8 mouse cellular contexts compared by ENCODE assay signal in the genomic region with DNA sequence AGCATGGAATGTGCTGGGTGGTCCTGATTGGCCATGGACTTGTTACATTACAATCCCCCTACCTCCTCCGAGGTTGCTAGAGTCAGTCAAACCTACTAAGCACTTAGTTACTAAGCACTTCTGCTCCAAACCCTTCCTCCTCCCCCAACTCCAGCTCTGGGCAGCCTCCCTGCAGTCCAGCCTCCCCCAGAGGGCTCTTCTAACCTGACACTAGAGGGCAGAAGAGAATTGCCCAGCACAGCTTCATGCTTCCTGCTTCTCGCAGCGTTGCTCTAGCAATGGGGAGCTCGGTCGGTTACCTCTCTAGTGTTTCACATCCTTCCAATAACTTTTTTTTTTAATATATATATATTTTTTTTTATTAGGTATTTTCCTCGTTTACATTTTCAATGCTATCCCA. TPM values are rescaled to one million over a fixed set of nuclear protein-coding genes. Genes with fewer than 3 reads are reported as not detected.
DNase-seq lines count a peak whose midpoint lies in the region; ATAC-seq and TF ChIP-seq lines count a peak whose summit lies in the region.

No protein-coding gene starts in this region.

- H3K9ac ChIP-seq in kidney, postnatal 0 days (ENCODE audit: low read depth, low read length), result no peak overlapping the region
- H3K9ac ChIP-seq in kidney, embryonic 15.5 days, result no peak overlapping the region
- H3K9ac ChIP-seq in hindbrain, embryonic 14.5 days, result no peak overlapping the region
- no peak overlapping the region for H3K9ac ChIP-seq in intestine, embryonic 15.5 days

- no peak overlapping the region for H3K4me3 ChIP-seq in kidney, postnatal 0 days (replicated peaks; ENCODE audit: low read depth, low read length)
- no peak overlapping the region for H3K4me3 ChIP-seq in kidney, embryonic 15.5 days (replicated peaks)
- H3K4me3 ChIP-seq in hindbrain, embryonic 14.5 days (replicated peaks; ENCODE audit: low read length), result no peak overlapping the region
- H3K4me3 ChIP-seq in intestine, embryonic 15.5 days (replicated peaks), result no peak overlapping the region

- ATAC-seq in kidney, postnatal 0 days (replicated peaks; ENCODE audit: low FRiP score, low read depth), result peak; percentile 57; the same call in 1 of the 2 replicates
- ATAC-seq in kidney, embryonic 15.5 days (replicated peaks; ENCODE audit: low FRiP score), result no peak
- no peak for ATAC-seq in Patski
- peak; percentile 35 to 49; a peak in 1 of 4 replicates for ATAC-seq in hematopoietic stem cell, adult 5-6 weeks (replicated peaks in 1 of 2; ENCODE audit: insufficient read depth in 1 of 2, low FRiP score in 2 of 2, low TSS enrichment in 1 of 2, low read depth in 1 of 2, poor library complexity in 2 of 2, severe bottlenecking in 2 of 2)
- ATAC-seq in hindbrain, embryonic 14.5 days (ENCODE audit: low FRiP score), result no peak
- ATAC-seq in intestine, embryonic 15.5 days, result no peak

- no peaks in the 10 kb centered on the region for H3K36me3 ChIP-seq in kidney, postnatal 0 days (ENCODE audit: insufficient read depth, low read length)
- no peaks in the 10 kb centered on the region for H3K36me3 ChIP-seq in kidney, embryonic 15.5 days
- H3K36me3 ChIP-seq in hindbrain, embryonic 14.5 days (replicated peaks; ENCODE audit: control insufficient read depth, insufficient read depth), result no peaks in the 10 kb centered on the region
- H3K36me3 ChIP-seq in intestine, embryonic 15.5 days, result no peaks in the 10 kb centered on the region

- TF ChIP-seq CTCF in kidney, postnatal 0 days (IDR thresholded peaks at IDR 0.05; ENCODE audit: low read depth), result peak; percentile 59
- TF ChIP-seq CTCF in Patski (IDR thresholded peaks at IDR 0.05), result peak; percentile 71

- no peak overlapping the region for H3K4me2 ChIP-seq in kidney, postnatal 0 days (ENCODE audit: low read length)
- no peak overlapping the region for H3K4me2 ChIP-seq in kidney, embryonic 15.5 days
- no peak overlapping the region for H3K4me2 ChIP-seq in hindbrain, embryonic 14.5 days (replicated peaks)
- H3K4me2 ChIP-seq in intestine, embryonic 15.5 days (replicated peaks), result no peak overlapping the region

- POLR2A ChIA-PET in Patski (lab: Charles Lee), result no interaction called here

- H3K27me3 ChIP-seq in kidney, postnatal 0 days (ENCODE audit: insufficient read depth, low read length), result no peaks in the 10 kb centered on the region
- no peaks in the 10 kb centered on the region for H3K27me3 ChIP-seq in kidney, embryonic 15.5 days
- no peaks in the 10 kb centered on the region for H3K27me3 ChIP-seq in Patski
- no peaks in the 10 kb centered on the region for H3K27me3 ChIP-seq in hindbrain, embryonic 14.5 days (ENCODE audit: control insufficient read depth, insufficient read depth, low read length)
- H3K27me3 ChIP-seq in intestine, embryonic 15.5 days (replicated peaks), result no peaks in the 10 kb centered on the region

- H3K27ac ChIP-seq in kidney, postnatal 0 days, result no peak overlapping the region
- H3K27ac ChIP-seq in kidney, embryonic 15.5 days, result no peak overlapping the region
- H3K27ac ChIP-seq in hindbrain, embryonic 14.5 days, result no peak overlapping the region
- no peak overlapping the region for H3K27ac ChIP-seq in intestine, embryonic 15.5 days

- no peaks in the 10 kb centered on the region for H3K9me3 ChIP-seq in kidney, postnatal 0 days (replicated peaks; ENCODE audit: low read length)
- H3K9me3 ChIP-seq in kidney, embryonic 15.5 days (replicated peaks), result no peaks in the 10 kb centered on the region
- no peaks in the 10 kb centered on the region for H3K9me3 ChIP-seq in hindbrain, embryonic 14.5 days (ENCODE audit: control insufficient read depth, low read length)
- no peaks in the 10 kb centered on the region for H3K9me3 ChIP-seq in intestine, embryonic 15.5 days

- in situ Hi-C loops in Patski (cut with MboI; ENCODE audit: low pct_unique_long_range_greater_than_20kb), result no loop called here

- H3K4me1 ChIP-seq in kidney, postnatal 0 days (replicated peaks; ENCODE audit: insufficient read depth, low read length), result peaks cover 10% of the 10 kb centered on the region
- peaks cover 23% of the 10 kb centered on the region for H3K4me1 ChIP-seq in kidney, embryonic 15.5 days
- 0 out of 2 replicates have a peak, but pooled peaks cover 8% of the 10 kb centered on the region for H3K4me1 ChIP-seq in hindbrain, embryonic 14.5 days (replicated peaks; ENCODE audit: control insufficient read depth, insufficient read depth, low read length)
- H3K4me1 ChIP-seq in intestine, embryonic 15.5 days (replicated peaks), result peaks cover 20% of the 10 kb centered on the region

- WGBS in kidney, postnatal 0 days, result 74% methylated on average over 6 of the region's 6 CpGs
- WGBS in kidney, embryonic 15.5 days, result 78% methylated on average over 6 of the region's 6 CpGs
- WGBS in hindbrain, embryonic 14.5 days, result 79% methylated on average over 6 of the region's 6 CpGs
- 81% methylated on average over 6 of the region's 6 CpGs for WGBS in intestine, embryonic 15.5 days

- no peak for DNase-seq in kidney, postnatal 0 days (ENCODE audit: low spot score)
- DNase-seq in Patski (ENCODE audit: low read depth, low spot score), result no peak
- peak; percentile 69 to 73 for DNase-seq in spleen, postnatal 36 days (ENCODE audit: low spot score in 2 of 2)
- DNase-seq in hindbrain, embryonic 14.5 days (ENCODE audit: low spot score), result no peak
- no peak for DNase-seq in urinary bladder, postnatal 4 days (ENCODE audit: low spot score in 2 of 2)

- CTCF ChIA-PET in Patski (lab: Charles Lee), result interaction anchor here (0.9 to 2.8 kb wide), 5 partner anchors 13 to 63 kb away, joined by 3 to 12 read pairs (median 6); no protein-coding TSS in a partner anchor

RNA-seq across cellular contexts. Expression of gene Lrrfip1, which starts 39.5 kb away (rescaled TPM):
- 46.3 and 56.9 TPM in 2 replicates for polyA plus RNA-seq in kidney, postnatal 0 days (2015; fragmentation: Nextera tagmentation; extraction: Ambion mirVana)
- 42.6 and 43.9 TPM in 2 replicates for polyA plus RNA-seq in kidney, embryonic 15.5 days (2015; fragmentation: Nextera tagmentation; extraction: Ambion mirVana)
- 126 TPM for polyA plus RNA-seq in Patski (2021)
- 177 and 190 TPM in 2 replicates for total RNA-seq in hematopoietic stem cell, adult 5-6 weeks (2017)
- polyA plus RNA-seq in hindbrain, embryonic 14.5 days (2014; fragmentation: Nextera tagmentation; extraction: Ambion mirVana), result 39.5 and 43.3 TPM in 2 replicates
- polyA plus RNA-seq in intestine, embryonic 15.5 days (2015; fragmentation: Nextera tagmentation; extraction: Ambion mirVana), result 58.7 and 63.5 TPM in 2 replicates

Comparison
In these comparisons a context has a peak if more than half of its experiments do, and no peak if none do; other contexts are left out.
1. ATAC-seq: peak in kidney, postnatal 0 days (single experiment) and hematopoietic stem cell, adult 5-6 weeks (2 of 2); none in kidney, embryonic 15.5 days (single experiment), Patski (single experiment), hindbrain, embryonic 14.5 days (single experiment) and intestine, embryonic 15.5 days (single experiment).
2. DNase-seq: peak in spleen, postnatal 36 days (2 of 2); none in kidney, postnatal 0 days (single experiment), Patski (single experiment), hindbrain, embryonic 14.5 days (single experiment) and urinary bladder, postnatal 4 days (0 of 2).